Mouse (Mus musculus) embryo, embryonic 11.5 days (tissue): ENCODE measurements around the gene Pim1.

Experiments used
- DNase-seq: peaks from one replicate; pipeline ENCODE4 v3.0.0-alpha.2; 2012; ENCODE audit warnings: low read depth, low spot score

The Pim1 gene

GRCm38 (mm10) chr17:29465405-29466010 lies 25.0 kb upstream of the Pim1 start:
- DNase-seq, result no peak

- DNase-seq, result no peak
These were observed 23.5 kb upstream of the Pim1 start for GRCm38 (mm10) chr17:29467030-29467429.

- DNase-seq, result no peak
These were observed 17.1 kb upstream of the Pim1 start for GRCm38 (mm10) chr17:29473466-29473865.

- no peak for DNase-seq
These were observed 16.5 kb upstream of the Pim1 start for GRCm38 (mm10) chr17:29474036-29474435.

DNA sequence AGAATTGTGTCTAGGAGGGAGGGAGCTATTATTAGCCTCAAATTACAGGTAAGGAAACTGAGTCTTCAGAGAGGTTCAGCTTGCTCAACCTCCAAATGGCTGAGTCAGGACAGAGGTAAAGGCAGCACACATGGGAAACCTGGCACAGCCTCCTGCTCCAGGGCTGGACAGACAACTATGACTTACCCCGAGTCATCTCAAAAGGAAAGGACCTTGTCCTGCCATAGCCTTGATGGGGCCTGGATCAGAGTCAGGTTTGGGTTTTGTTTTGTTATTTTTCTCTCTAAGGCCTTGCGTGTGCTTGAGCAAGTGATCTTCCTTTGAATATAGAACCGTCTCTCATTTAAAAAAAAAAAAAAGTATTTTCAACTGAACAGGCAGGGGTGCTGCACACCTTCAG lies 15.4 kb upstream of the Pim1 start:
- no peak for DNase-seq

GRCm38 (mm10) chr17:29476461-29476860 lies 14.1 kb upstream of the Pim1 start:
- no peak for DNase-seq

GRCm38 (mm10) chr17:29477357-29477756 lies 13.2 kb upstream of the Pim1 start:
- DNase-seq, result no peak

- no peak for DNase-seq
These were observed 12.3 kb upstream of the Pim1 start for GRCm38 (mm10) chr17:29478271-29478670.

DNA sequence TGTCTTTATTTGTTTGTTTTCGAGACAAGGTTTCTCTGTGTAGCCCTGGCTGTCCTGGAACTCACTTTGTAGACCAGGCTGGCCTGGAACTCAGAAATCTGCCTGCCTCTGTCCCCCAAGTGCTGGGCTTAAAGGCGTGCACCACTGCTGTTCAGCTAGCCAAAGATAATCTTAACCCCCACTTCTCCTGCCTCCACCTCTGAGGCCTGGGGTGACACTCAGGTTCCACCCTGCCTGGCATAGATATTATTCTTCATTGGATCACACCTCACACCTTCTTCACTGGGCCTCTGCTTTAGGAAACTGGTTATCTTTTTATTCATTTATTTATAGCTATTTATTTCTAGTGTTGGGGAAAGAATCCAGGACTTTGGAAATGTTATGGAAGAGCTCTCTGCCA lies 10.3 kb upstream of the Pim1 start:
- DNase-seq, result no peak

DNA sequence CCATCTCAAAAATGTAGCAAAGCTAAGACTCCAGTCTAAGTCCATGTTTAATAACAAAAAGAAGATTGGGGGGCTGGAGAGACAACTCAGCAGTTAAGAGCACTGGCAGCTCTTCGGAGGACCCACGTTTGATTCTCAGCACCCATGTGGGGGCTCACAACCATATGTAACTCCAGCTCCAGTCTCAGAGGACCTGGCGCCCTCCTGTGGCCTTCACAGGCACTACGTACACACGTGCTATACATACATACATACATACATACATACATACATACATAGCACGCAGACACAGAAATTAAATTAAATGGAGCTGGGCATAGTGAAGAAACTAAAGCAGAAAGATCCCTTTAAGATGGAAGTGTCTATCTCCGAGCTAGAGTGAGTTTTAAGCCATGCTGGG lies 7.9 kb upstream of the Pim1 start:
- no peak for DNase-seq

DNA sequence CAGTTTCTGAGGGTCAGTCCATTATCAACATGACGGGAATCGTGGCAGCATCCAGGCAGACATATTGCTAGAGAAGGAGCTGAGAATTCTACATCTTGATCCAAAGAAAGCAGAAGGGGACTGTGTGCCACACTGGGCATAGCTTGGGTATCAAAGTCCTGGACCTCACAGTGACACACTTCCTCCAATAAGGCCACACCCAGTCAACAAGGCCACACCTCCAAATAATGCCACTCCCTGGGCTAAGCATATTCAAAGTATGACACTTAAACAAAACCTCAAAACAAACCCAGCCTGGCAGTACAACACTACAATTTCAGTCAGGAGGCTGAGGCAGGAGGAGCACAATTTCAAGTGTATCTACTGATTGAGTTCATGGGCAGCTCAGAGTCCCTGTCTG lies 7.3 kb upstream of the Pim1 start:
- DNase-seq, result no peak

DNA sequence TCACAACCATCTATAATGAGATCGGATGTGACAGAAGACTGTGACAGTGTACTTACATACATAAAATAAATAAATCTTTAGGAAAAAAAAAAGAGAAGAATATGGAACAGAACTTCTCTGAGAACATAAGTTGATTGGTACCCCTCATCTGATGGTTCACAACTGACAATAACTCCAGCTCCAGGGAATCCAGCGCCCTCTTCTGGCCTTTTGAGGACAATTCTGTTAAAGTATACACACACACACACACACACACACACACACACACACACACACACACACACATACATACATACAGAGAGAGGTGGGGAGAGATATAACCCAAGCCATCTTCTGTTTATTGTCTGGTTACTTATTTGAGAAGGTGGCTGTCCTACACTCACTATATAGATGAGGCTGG lies 6.1 kb upstream of the Pim1 start:
- DNase-seq, result no peak

GRCm38 (mm10) chr17:29485336-29486233 lies 5.0 kb upstream of the Pim1 start:
- DNase-seq, result no peak

DNA sequence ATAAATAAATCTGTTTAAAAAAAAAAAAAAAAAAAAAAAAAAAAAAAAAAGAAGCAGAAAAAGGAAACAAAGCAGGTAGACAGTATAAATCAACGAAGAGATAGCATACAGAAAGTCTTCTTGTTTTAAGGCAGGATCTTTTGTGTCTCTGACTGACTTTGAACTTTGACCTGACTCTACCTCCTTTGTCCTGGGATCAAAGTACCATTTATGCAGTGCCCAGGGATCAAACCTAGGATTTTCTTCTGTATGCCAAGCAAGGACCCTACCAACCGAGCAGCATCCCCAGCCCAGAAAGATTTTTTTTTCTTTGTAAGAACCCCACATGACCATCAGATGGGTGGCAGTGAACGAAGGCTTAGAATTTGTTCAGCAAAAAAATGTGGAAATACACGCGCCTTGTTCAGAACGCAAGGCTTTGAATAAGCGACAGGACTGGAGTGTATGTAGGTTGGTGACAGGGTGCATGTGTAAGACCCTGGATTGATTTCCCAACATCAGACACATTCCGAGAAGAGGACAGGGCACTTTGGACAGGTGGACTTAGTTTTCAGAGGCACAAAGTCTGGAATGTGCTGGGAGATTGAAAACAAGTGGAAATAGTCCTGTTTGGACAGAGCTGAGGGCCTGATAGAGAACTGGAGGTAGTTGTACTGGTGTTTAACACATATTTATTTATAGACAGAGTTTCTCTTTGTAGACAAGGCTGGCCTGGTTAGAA lies 2.1 kb upstream of the Pim1 start:
- DNase-seq, result no peak

DNA sequence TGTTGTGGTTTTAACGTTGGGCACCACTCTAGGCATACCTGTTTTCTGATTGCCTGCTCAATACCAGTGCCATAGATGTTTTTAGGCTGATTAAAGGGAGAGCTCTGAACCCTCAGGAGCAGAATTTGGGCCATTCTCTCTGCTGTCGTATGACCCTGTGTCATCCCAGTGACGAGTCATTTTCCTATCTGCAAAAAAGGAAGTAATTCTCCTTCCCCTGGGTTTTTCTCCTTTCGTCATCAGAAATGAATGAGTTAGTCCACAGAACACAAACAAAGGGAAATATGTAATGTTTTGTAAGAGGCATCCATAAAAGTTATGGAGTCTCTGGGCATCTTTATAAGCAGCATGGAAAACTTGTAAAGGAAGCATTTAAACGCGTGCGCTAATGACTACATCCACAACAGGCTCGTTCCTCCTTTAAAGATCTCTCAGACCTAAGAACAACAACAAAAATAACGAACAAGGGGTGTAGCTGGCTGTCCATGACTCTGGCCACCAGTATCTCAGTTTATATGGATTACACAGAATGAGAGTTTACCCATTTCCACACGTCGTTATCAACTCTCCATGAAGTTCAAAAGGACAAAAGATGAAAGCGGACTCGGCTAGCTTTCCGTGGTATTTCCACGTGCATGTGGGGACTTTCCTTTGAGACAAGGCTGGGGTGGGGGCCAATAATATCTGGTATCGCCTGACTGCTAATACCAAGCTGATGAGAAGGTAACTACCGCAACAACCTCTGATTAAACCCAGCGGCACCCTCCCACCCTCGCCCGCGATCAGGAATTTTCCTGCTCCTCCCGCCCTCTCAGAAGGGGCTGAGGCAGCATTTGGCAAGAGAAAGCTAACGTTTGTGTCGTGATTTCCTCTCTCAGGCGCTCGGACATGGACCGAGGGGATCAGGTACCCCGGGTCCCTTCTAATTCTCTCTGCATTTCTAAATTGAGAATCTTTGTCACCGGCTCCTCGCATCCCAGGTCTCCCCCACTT lies 1.3 kb upstream of the Pim1 start:
- DNase-seq, result no peak

GRCm38 (mm10) chr17:29489971-29490712 lies 411 bp upstream of the Pim1 start:
- DNase-seq, result peak; percentile 100

- DNase-seq, result no peak
These were observed 1.2 kb downstream of the Pim1 start for GRCm38 (mm10) chr17:29491591-29492268.

DNA sequence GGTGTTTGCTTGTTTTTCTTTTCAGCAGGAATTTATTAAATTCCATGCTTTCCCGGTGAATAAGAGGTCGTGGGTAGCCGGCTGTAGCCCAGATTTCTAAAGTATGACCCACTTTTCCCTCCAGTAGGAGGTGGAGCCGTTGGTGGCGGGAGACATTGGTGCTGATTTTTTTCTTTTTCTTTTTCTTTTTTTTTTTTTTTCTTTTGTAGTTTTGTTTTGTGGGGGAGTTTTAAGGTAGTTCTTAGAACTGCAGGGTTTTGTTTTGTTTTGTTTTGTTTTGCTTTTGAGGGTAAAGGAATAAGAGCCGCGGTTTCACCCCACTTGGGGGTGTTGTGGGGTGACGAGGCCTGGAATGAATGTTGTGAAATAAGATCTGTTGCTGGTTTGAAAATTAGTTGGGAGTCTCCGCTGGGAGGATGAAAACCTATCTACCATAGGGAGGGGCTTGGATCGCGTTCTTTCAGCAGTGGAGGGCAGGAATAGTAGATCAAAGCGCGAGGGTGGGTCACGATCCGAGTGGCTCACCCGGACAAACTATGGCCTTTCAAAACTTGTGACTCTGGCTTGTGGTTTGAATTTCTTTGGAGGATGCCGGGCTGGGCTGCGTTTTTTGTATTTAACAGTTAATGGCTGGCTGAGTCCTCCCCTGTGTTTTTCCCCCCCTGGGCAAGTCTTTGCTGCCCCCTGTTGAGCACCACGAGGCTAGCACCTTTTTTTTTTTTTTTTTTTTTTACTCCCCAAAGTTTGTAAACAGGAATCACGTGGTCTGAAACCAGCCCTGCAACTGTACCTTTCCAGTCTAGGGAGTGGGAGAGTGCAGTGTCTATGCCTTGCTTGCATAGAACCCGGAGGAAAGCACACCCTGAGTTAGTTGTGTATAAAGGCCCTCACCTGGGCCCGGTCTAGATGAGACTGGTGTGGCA lies 2.0 kb downstream of the Pim1 start:
- peak; percentile 62 for DNase-seq

- no peak for DNase-seq
These were observed 3.0 kb downstream of the Pim1 start for GRCm38 (mm10) chr17:29493461-29493980.
